ENCODE assay signal across 11 mouse cellular contexts in the genomic region with DNA sequence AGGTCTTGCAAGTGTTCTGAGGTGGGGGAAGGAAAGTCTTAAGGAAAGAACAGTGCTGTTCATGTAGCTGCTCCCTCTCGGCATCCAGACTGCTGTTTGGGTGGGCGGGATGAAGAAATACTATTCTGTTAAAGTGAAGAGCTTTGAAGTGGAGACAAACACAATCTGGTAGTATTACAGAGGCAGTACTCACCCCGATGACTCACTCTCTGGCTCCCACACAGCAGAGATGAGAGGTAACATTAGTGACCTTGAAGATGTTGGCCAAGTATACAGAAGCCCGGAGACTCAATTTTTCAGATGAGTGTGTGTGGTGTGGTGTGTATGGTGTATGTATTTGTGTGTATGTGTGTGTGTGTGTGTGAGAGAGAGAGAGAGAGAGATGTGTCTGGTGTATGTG. TPM values are rescaled to one million over a fixed set of nuclear protein-coding genes. Genes with fewer than 3 reads are reported as not detected.
DNase-seq lines count a peak whose midpoint lies in the region; ATAC-seq and TF ChIP-seq lines count a peak whose summit lies in the region.
"Had no signal": no experiment of that assay in that cellular context is flagged by ENCODE, and none has a peak within 500 bp of the region (broad histone marks: within the 10 kb centered on the region; RNA-seq: fewer than 3 reads in every experiment).

No protein-coding gene starts in this region.

- no peak overlapping the region for H3K4me2 ChIP-seq in kidney, embryonic 15.5 days
- H3K4me2 ChIP-seq in lung, embryonic 14.5 days: no peak overlapping the region

- no peak for DNase-seq in kidney, adult 8-10 months
- DNase-seq in MN1 (ENCODE audit: low spot score): peak; percentile 32
- DNase-seq in adrenal gland, postnatal 10 days: peak; percentile 51
- no peak for DNase-seq in lung, embryonic 14.5 days
- no peak for DNase-seq in urinary bladder, postnatal 10 days (ENCODE audit: low spot score)
- no peak for DNase-seq in urinary bladder, postnatal 4 days (ENCODE audit: low spot score in 2 of 2)
- no peak for DNase-seq in gastrocnemius, postnatal 4 days (ENCODE audit: low spot score in 2 of 2)
- DNase-seq: cerebellum, postnatal 36 days; gastrocnemius, postnatal 14 days had no signal

- WGBS in kidney, embryonic 15.5 days: 51% methylated on average over 4 of the region's 4 CpGs
- 37% methylated on average over 4 of the region's 4 CpGs for WGBS in lung, embryonic 14.5 days

- no peaks in the 10 kb centered on the region for H3K9me3 ChIP-seq in kidney, embryonic 15.5 days (replicated peaks)
- no peaks in the 10 kb centered on the region for H3K9me3 ChIP-seq in lung, embryonic 14.5 days (ENCODE audit: low read depth, low read length)

- no peak for ATAC-seq in kidney, embryonic 15.5 days (replicated peaks; ENCODE audit: low FRiP score)
- ATAC-seq in lung, embryonic 14.5 days (ENCODE audit: insufficient read depth): peak; percentile 33; the same call in 1 of the 2 replicates

- no peaks in the 10 kb centered on the region for H3K27me3 ChIP-seq in kidney, embryonic 15.5 days
- H3K27me3 ChIP-seq in lung, embryonic 14.5 days (ENCODE audit: insufficient read depth, low read length): no peaks in the 10 kb centered on the region
- H3K27me3 ChIP-seq: megakaryocyte, embryonic 14.5 days had no signal

- H3K4me1 ChIP-seq in kidney, embryonic 15.5 days: peaks cover 2% of the 10 kb centered on the region; the same call in 1 of the 2 replicates
- peaks cover 3% of the 10 kb centered on the region for H3K4me1 ChIP-seq in lung, embryonic 14.5 days (ENCODE audit: insufficient read depth)
- H3K4me1 ChIP-seq: megakaryocyte, embryonic 14.5 days had no signal

- H3K36me3 ChIP-seq in kidney, embryonic 15.5 days: no peaks in the 10 kb centered on the region
- no peaks in the 10 kb centered on the region for H3K36me3 ChIP-seq in lung, embryonic 14.5 days (ENCODE audit: insufficient read depth)

- no peak for TF ChIP-seq CTCF in lung, embryonic 14.5 days (IDR thresholded peaks at IDR 0.05; ENCODE audit: low read depth)

- no peak overlapping the region for H3K9ac ChIP-seq in kidney, embryonic 15.5 days
- H3K9ac ChIP-seq in lung, embryonic 14.5 days: no peak overlapping the region

- no peak overlapping the region for H3K4me3 ChIP-seq in kidney, embryonic 15.5 days (replicated peaks)
- no peak overlapping the region for H3K4me3 ChIP-seq in lung, embryonic 14.5 days (ENCODE audit: low read depth, low read length)
- H3K4me3 ChIP-seq: megakaryocyte, embryonic 14.5 days had no signal

- 0 out of 2 replicates have a peak overlapping the region, but pooled peaks have one; percentile 13 for H3K27ac ChIP-seq in kidney, embryonic 15.5 days
- H3K27ac ChIP-seq in lung, embryonic 14.5 days (ENCODE audit: low read depth): no peak overlapping the region

RNA-seq across cellular contexts. Expression of gene Upp2, which starts 22.5 kb away (rescaled TPM):
- polyA plus RNA-seq in kidney, embryonic 15.5 days (2015; fragmentation: Nextera tagmentation; extraction: Ambion mirVana): 7.7 and 7.8 TPM in 2 replicates
- 10 to 100 TPM; 11.3 to 21.1 TPM for total RNA-seq in adrenal gland, postnatal 10 days (2021)
- 7.0 and 8.6 TPM in 2 replicates for polyA plus RNA-seq in lung, embryonic 14.5 days (2014; fragmentation: Nextera tagmentation; extraction: Ambion mirVana)
- 1 to 10 TPM; 2.3 to 3.0 TPM for total RNA-seq in gastrocnemius, postnatal 4 days (2021)

RNA-seq across cellular contexts. Expression of gene Acvr1, which starts 22.7 kb away (rescaled TPM):
- polyA plus RNA-seq in kidney, embryonic 15.5 days (2015; fragmentation: Nextera tagmentation; extraction: Ambion mirVana): 5.2 and 5.7 TPM in 2 replicates
- 10 to 100 TPM; 36.2 to 46.4 TPM for total RNA-seq in adrenal gland, postnatal 10 days (2021)
- 6.5 and 7.4 TPM in 2 replicates for polyA plus RNA-seq in lung, embryonic 14.5 days (2014; fragmentation: Nextera tagmentation; extraction: Ambion mirVana)
- total RNA-seq in gastrocnemius, postnatal 4 days (2021): 10 to 100 TPM; 37.6 to 43.2 TPM

Comparison
In these comparisons a context has a peak if more than half of its experiments do, and no peak if none do; other contexts are left out.
1. DNase-seq: peak in MN1 (single experiment) and adrenal gland, postnatal 10 days (single experiment); none in kidney, adult 8-10 months (0 of 2), lung, embryonic 14.5 days (single experiment), urinary bladder, postnatal 10 days (single experiment), urinary bladder, postnatal 4 days (0 of 2) and gastrocnemius, postnatal 4 days (0 of 2).